ENCODE assay signal across 8 mouse cellular contexts in the genomic region with DNA sequence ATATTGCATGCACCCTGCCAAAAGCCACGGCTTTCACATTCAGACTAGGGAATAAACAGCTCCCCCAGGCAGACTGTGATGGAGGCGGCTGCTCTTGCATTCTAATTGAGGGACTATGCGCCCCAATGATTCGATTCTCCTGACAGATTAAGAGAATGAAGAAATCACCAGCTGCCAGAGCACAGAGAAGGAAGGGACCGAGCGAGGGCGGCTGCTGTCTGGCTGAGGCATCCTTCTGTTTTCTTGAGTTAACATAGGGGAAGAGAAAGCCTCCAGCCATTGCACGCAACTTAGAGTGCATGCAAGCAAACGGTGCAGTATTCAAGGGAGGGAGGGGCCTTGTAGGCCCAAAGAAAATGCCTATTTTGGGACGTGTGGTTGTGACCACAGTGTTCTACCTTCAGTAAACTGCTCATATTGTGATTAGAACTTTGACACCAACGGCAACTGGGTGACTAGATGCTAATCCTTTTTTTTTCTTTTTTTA.
DNase-seq lines count a peak whose midpoint lies in the region; ATAC-seq and TF ChIP-seq lines count a peak whose summit lies in the region.

No protein-coding gene starts in this region.

- no peak for TF ChIP-seq CTCF in liver, postnatal 0 days (IDR thresholded peaks at IDR 0.05; ENCODE audit: low read depth)

- peaks cover 8% of the 10 kb centered on the region; the same call in 1 of the 2 replicates for H3K27me3 ChIP-seq in liver, postnatal 0 days (ENCODE audit: insufficient read depth, low read length)
- H3K27me3 ChIP-seq in liver, embryonic 12.5 days (replicated peaks) = peaks cover 4% of the 10 kb centered on the region; the same call in 1 of the 2 replicates
- H3K27me3 ChIP-seq in forebrain, embryonic 15.5 days = no peaks in the 10 kb centered on the region
- H3K27me3 ChIP-seq in neural tube, embryonic 14.5 days (ENCODE audit: control insufficient read depth, insufficient read depth, low read length) = no peaks in the 10 kb centered on the region; the same call in 1 of the 2 replicates
- H3K27me3 ChIP-seq in kidney, embryonic 15.5 days = peaks cover 75% of the 10 kb centered on the region

- H3K4me2 ChIP-seq in liver, postnatal 0 days (ENCODE audit: low read depth, low read length) = no peak overlapping the region
- H3K4me2 ChIP-seq in liver, embryonic 12.5 days = no peak overlapping the region
- H3K4me2 ChIP-seq in forebrain, embryonic 15.5 days (replicated peaks) = no peak overlapping the region
- no peak overlapping the region for H3K4me2 ChIP-seq in neural tube, embryonic 14.5 days (ENCODE audit: low read depth, low read length)
- H3K4me2 ChIP-seq in kidney, embryonic 15.5 days = no peak overlapping the region

- H3K27ac ChIP-seq in liver, postnatal 0 days (ENCODE audit: low read depth) = peak overlapping the region; percentile 48; the same call in 1 of the 2 replicates
- no peak overlapping the region for H3K27ac ChIP-seq in liver, embryonic 12.5 days
- peak overlapping the region; percentile 15; the same call in 1 of the 2 replicates for H3K27ac ChIP-seq in forebrain, embryonic 15.5 days (replicated peaks)
- no peak overlapping the region for H3K27ac ChIP-seq in neural tube, embryonic 14.5 days (ENCODE audit: low read depth, low read length)
- no peak overlapping the region for H3K27ac ChIP-seq in kidney, embryonic 15.5 days

- 39% methylated on average over 11 of the region's 11 CpGs for WGBS in liver, postnatal 0 days (ENCODE audit: insufficient replicate concordance)
- WGBS in liver, embryonic 12.5 days (ENCODE audit: insufficient replicate concordance) = 44% methylated on average over 11 of the region's 11 CpGs
- WGBS in forebrain, embryonic 15.5 days = 28% methylated on average over 11 of the region's 11 CpGs
- 52% methylated on average over 11 of the region's 11 CpGs for WGBS in neural tube, embryonic 14.5 days
- 78% methylated on average over 11 of the region's 11 CpGs for WGBS in kidney, embryonic 15.5 days

- no peak overlapping the region for H3K4me3 ChIP-seq in liver, postnatal 0 days (ENCODE audit: low read depth, low read length)
- H3K4me3 ChIP-seq in liver, embryonic 12.5 days = no peak overlapping the region
- no peak overlapping the region for H3K4me3 ChIP-seq in forebrain, embryonic 15.5 days
- H3K4me3 ChIP-seq in neural tube, embryonic 14.5 days (ENCODE audit: low read depth, low read length) = no peak overlapping the region
- no peak overlapping the region for H3K4me3 ChIP-seq in kidney, embryonic 15.5 days (replicated peaks)

- no peak overlapping the region for H3K9ac ChIP-seq in liver, postnatal 0 days (replicated peaks)
- H3K9ac ChIP-seq in liver, embryonic 12.5 days = no peak overlapping the region
- no peak overlapping the region for H3K9ac ChIP-seq in forebrain, embryonic 15.5 days (replicated peaks)
- H3K9ac ChIP-seq in neural tube, embryonic 14.5 days (replicated peaks; ENCODE audit: low read depth, low read length) = no peak overlapping the region
- H3K9ac ChIP-seq in kidney, embryonic 15.5 days = no peak overlapping the region

- TF ChIP-seq EP300 in liver, postnatal 0 days (IDR thresholded peaks at IDR 0.05; ENCODE audit: low read depth) = no peak

- DNase-seq in liver, postnatal 0 days = no peak
- peak; percentile 17 to 27 for DNase-seq in layer of hippocampus, postnatal 10 days (ENCODE audit: low spot score in 2 of 2)
- no peak for DNase-seq in ovary, adult 18-20 months (ENCODE audit: low spot score)
- no peak for DNase-seq in adrenal gland, postnatal 4 days (ENCODE audit: low spot score in 2 of 2)

- ATAC-seq in liver, postnatal 0 days = no peak
- no peak for ATAC-seq in liver, embryonic 12.5 days
- peak; percentile 51; the same call in 1 of the 2 replicates for ATAC-seq in forebrain, embryonic 15.5 days (replicated peaks)
- ATAC-seq in neural tube, embryonic 14.5 days (ENCODE audit: low read depth) = peak; percentile 31; the same call in 1 of the 2 replicates
- ATAC-seq in kidney, embryonic 15.5 days (replicated peaks; ENCODE audit: low FRiP score) = no peak

- no peaks in the 10 kb centered on the region for H3K36me3 ChIP-seq in liver, postnatal 0 days (replicated peaks; ENCODE audit: insufficient read depth, low read length)
- no peaks in the 10 kb centered on the region for H3K36me3 ChIP-seq in liver, embryonic 12.5 days
- no peaks in the 10 kb centered on the region for H3K36me3 ChIP-seq in forebrain, embryonic 15.5 days
- no peaks in the 10 kb centered on the region for H3K36me3 ChIP-seq in neural tube, embryonic 14.5 days (ENCODE audit: control insufficient read depth, insufficient read depth, low read length)
- H3K36me3 ChIP-seq in kidney, embryonic 15.5 days = no peaks in the 10 kb centered on the region

- 0 out of 2 replicates have a peak, but pooled peaks cover 2% of the 10 kb centered on the region for H3K4me1 ChIP-seq in liver, postnatal 0 days (ENCODE audit: insufficient read depth)
- H3K4me1 ChIP-seq in liver, embryonic 12.5 days = no peaks in the 10 kb centered on the region
- H3K4me1 ChIP-seq in forebrain, embryonic 15.5 days = peaks cover 7% of the 10 kb centered on the region; the same call in 1 of the 2 replicates
- H3K4me1 ChIP-seq in neural tube, embryonic 14.5 days (ENCODE audit: control insufficient read depth, insufficient read depth, low read length) = no peaks in the 10 kb centered on the region
- peaks cover 5% of the 10 kb centered on the region; the same call in 1 of the 2 replicates for H3K4me1 ChIP-seq in kidney, embryonic 15.5 days

- no peaks in the 10 kb centered on the region for H3K9me3 ChIP-seq in liver, postnatal 0 days (ENCODE audit: low read length)
- no peaks in the 10 kb centered on the region for H3K9me3 ChIP-seq in liver, embryonic 12.5 days (replicated peaks)
- H3K9me3 ChIP-seq in forebrain, embryonic 15.5 days = no peaks in the 10 kb centered on the region
- no peaks in the 10 kb centered on the region for H3K9me3 ChIP-seq in neural tube, embryonic 14.5 days (ENCODE audit: control insufficient read depth, low read length)
- no peaks in the 10 kb centered on the region for H3K9me3 ChIP-seq in kidney, embryonic 15.5 days (replicated peaks)

Comparison
In these comparisons a context has a peak if more than half of its experiments do, and no peak if none do; other contexts are left out.
1. H3K27ac ChIP-seq: peak in liver, postnatal 0 days (single experiment) and forebrain, embryonic 15.5 days (single experiment); none in liver, embryonic 12.5 days (single experiment), neural tube, embryonic 14.5 days (single experiment) and kidney, embryonic 15.5 days (single experiment).
2. ATAC-seq: peak in forebrain, embryonic 15.5 days (single experiment) and neural tube, embryonic 14.5 days (single experiment); none in liver, postnatal 0 days (single experiment), liver, embryonic 12.5 days (single experiment) and kidney, embryonic 15.5 days (single experiment).
3. DNase-seq: peak in layer of hippocampus, postnatal 10 days (2 of 2); none in liver, postnatal 0 days (single experiment), ovary, adult 18-20 months (single experiment) and adrenal gland, postnatal 4 days (0 of 2).